ENCODE assay signal across 22 mouse cellular contexts in genomic region chr6:67725611-67726010, GRCm38 (mm10).
DNase-seq lines count a peak whose midpoint lies in the region; ATAC-seq and TF ChIP-seq lines count a peak whose summit lies in the region.
"Had no signal": no experiment of that assay in that cellular context is flagged by ENCODE, and none has a peak within 500 bp of the region (broad histone marks: within the 10 kb centered on the region; RNA-seq: fewer than 3 reads in every experiment).

No protein-coding gene starts in this region.

- H3K9ac ChIP-seq in midbrain, embryonic 15.5 days, result no peak overlapping the region
- H3K9ac ChIP-seq in midbrain, embryonic 11.5 days (ENCODE audit: low read length), result no peak overlapping the region
- no peak overlapping the region for H3K9ac ChIP-seq in embryonic facial prominence, embryonic 14.5 days (ENCODE audit: low read depth, low read length)
- H3K9ac ChIP-seq in hindbrain, embryonic 12.5 days, result no peak overlapping the region
- no peak overlapping the region for H3K9ac ChIP-seq in lung, postnatal 0 days (replicated peaks; ENCODE audit: low read depth)
- H3K9ac ChIP-seq: forebrain, postnatal 0 days; hindbrain, embryonic 14.5 days; midbrain, embryonic 12.5 days; neural tube, embryonic 13.5 days had no signal

- no peak for DNase-seq in midbrain, embryonic 11.5 days (ENCODE audit: low spot score, missing footprints)
- DNase-seq in embryo, embryonic 10 days (ENCODE audit: low spot score), result peak; percentile 13
- DNase-seq in embryonic facial prominence, embryonic 14.5 days (ENCODE audit: low spot score), result peak; percentile 30
- DNase-seq in lung, postnatal 0 days (ENCODE audit: low spot score), result no peak
- DNase-seq in thymus, postnatal 14 days, result no peak
- DNase-seq: adrenal gland, postnatal 14 days; B cell, adult 2 months; cerebellum, adult 9-10 months; forebrain, postnatal 0 days; gastrocnemius, postnatal 25 days; kidney, adult 2 months; kidney, postnatal 14 days; thymus, adult 2 months had no signal

- WGBS in midbrain, embryonic 15.5 days, result 65% methylated on average over 1 of the region's 1 CpGs
- WGBS in midbrain, embryonic 11.5 days, result 82% methylated on average over 1 of the region's 1 CpGs
- 20% methylated on average over 1 of the region's 1 CpGs for WGBS in embryonic facial prominence, embryonic 14.5 days
- WGBS in hindbrain, embryonic 12.5 days, result 68% methylated on average over 1 of the region's 1 CpGs
- 73% methylated on average over 1 of the region's 1 CpGs for WGBS in lung, postnatal 0 days

- no peak overlapping the region for H3K27ac ChIP-seq in midbrain, embryonic 15.5 days
- H3K27ac ChIP-seq in midbrain, embryonic 11.5 days (ENCODE audit: low read depth, low read length), result no peak overlapping the region
- H3K27ac ChIP-seq in embryonic facial prominence, embryonic 14.5 days (replicated peaks; ENCODE audit: low read depth, low read length), result no peak overlapping the region
- no peak overlapping the region for H3K27ac ChIP-seq in hindbrain, embryonic 12.5 days
- no peak overlapping the region for H3K27ac ChIP-seq in lung, postnatal 0 days (ENCODE audit: low read length)
- H3K27ac ChIP-seq: forebrain, embryonic 10.5 days; hindbrain, embryonic 14.5 days; layer of hippocampus, adult 2 months; macrophage; midbrain, embryonic 12.5 days; neural tube, embryonic 13.5 days had no signal

- H3K36me3 ChIP-seq in midbrain, embryonic 15.5 days (replicated peaks), result no peaks in the 10 kb centered on the region
- H3K36me3 ChIP-seq in midbrain, embryonic 11.5 days (ENCODE audit: control insufficient read depth, insufficient read depth, low read length), result no peaks in the 10 kb centered on the region
- no peaks in the 10 kb centered on the region for H3K36me3 ChIP-seq in embryonic facial prominence, embryonic 14.5 days (ENCODE audit: control insufficient read depth, insufficient read depth, low read length)
- no peaks in the 10 kb centered on the region for H3K36me3 ChIP-seq in hindbrain, embryonic 12.5 days
- no peaks in the 10 kb centered on the region for H3K36me3 ChIP-seq in lung, postnatal 0 days (ENCODE audit: insufficient read depth, low read length)
- H3K36me3 ChIP-seq: forebrain, embryonic 10.5 days; midbrain, embryonic 12.5 days; neural tube, embryonic 13.5 days had no signal

- H3K4me3 ChIP-seq in midbrain, embryonic 15.5 days, result no peak overlapping the region
- no peak overlapping the region for H3K4me3 ChIP-seq in midbrain, embryonic 11.5 days (ENCODE audit: low read depth, low read length)
- no peak overlapping the region for H3K4me3 ChIP-seq in embryonic facial prominence, embryonic 14.5 days (ENCODE audit: low read depth, low read length)
- no peak overlapping the region for H3K4me3 ChIP-seq in hindbrain, embryonic 12.5 days
- no peak overlapping the region for H3K4me3 ChIP-seq in lung, postnatal 0 days (ENCODE audit: low read depth, low read length)
- H3K4me3 ChIP-seq: forebrain, embryonic 10.5 days; layer of hippocampus, adult 2 months; midbrain, embryonic 12.5 days; neural tube, embryonic 13.5 days had no signal

- no peaks in the 10 kb centered on the region for H3K9me3 ChIP-seq in midbrain, embryonic 15.5 days
- no peaks in the 10 kb centered on the region for H3K9me3 ChIP-seq in midbrain, embryonic 11.5 days (ENCODE audit: control insufficient read depth, low read length)
- no peaks in the 10 kb centered on the region for H3K9me3 ChIP-seq in embryonic facial prominence, embryonic 14.5 days (ENCODE audit: control insufficient read depth, low read length)
- H3K9me3 ChIP-seq in hindbrain, embryonic 12.5 days (replicated peaks), result no peaks in the 10 kb centered on the region
- H3K9me3 ChIP-seq in lung, postnatal 0 days (ENCODE audit: low read length), result no peaks in the 10 kb centered on the region
- H3K9me3 ChIP-seq: forebrain, embryonic 10.5 days; midbrain, embryonic 12.5 days; neural tube, embryonic 13.5 days had no signal

- no peaks in the 10 kb centered on the region for H3K4me1 ChIP-seq in midbrain, embryonic 15.5 days
- no peaks in the 10 kb centered on the region for H3K4me1 ChIP-seq in midbrain, embryonic 11.5 days (ENCODE audit: control insufficient read depth, insufficient read depth, low read length)
- H3K4me1 ChIP-seq in embryonic facial prominence, embryonic 14.5 days (ENCODE audit: control insufficient read depth, insufficient read depth, low read length), result no peaks in the 10 kb centered on the region
- no peaks in the 10 kb centered on the region for H3K4me1 ChIP-seq in hindbrain, embryonic 12.5 days
- no peaks in the 10 kb centered on the region for H3K4me1 ChIP-seq in lung, postnatal 0 days (ENCODE audit: insufficient read depth, low read depth, low read length)
- H3K4me1 ChIP-seq: forebrain, embryonic 10.5 days; midbrain, embryonic 12.5 days; neural tube, embryonic 13.5 days had no signal

- H3K4me2 ChIP-seq in midbrain, embryonic 15.5 days, result no peak overlapping the region
- H3K4me2 ChIP-seq in midbrain, embryonic 11.5 days, result no peak overlapping the region
- no peak overlapping the region for H3K4me2 ChIP-seq in embryonic facial prominence, embryonic 14.5 days (ENCODE audit: low read depth, low read length)
- H3K4me2 ChIP-seq in hindbrain, embryonic 12.5 days (replicated peaks), result no peak overlapping the region
- no peak overlapping the region for H3K4me2 ChIP-seq in lung, postnatal 0 days (replicated peaks; ENCODE audit: low read depth, low read length)
- H3K4me2 ChIP-seq: hindbrain, embryonic 14.5 days; midbrain, embryonic 12.5 days; neural tube, embryonic 13.5 days had no signal

- no peak for TF ChIP-seq EP300 in lung, postnatal 0 days (IDR thresholded peaks at IDR 0.05)

- H3K27me3 ChIP-seq in midbrain, embryonic 15.5 days (replicated peaks), result no peaks in the 10 kb centered on the region
- H3K27me3 ChIP-seq in midbrain, embryonic 11.5 days (ENCODE audit: control insufficient read depth, insufficient read depth, low read length), result no peaks in the 10 kb centered on the region
- H3K27me3 ChIP-seq in embryonic facial prominence, embryonic 14.5 days (replicated peaks; ENCODE audit: control insufficient read depth, insufficient read depth, low read length), result no peaks in the 10 kb centered on the region
- H3K27me3 ChIP-seq in hindbrain, embryonic 12.5 days, result no peaks in the 10 kb centered on the region
- no peaks in the 10 kb centered on the region for H3K27me3 ChIP-seq in lung, postnatal 0 days (replicated peaks; ENCODE audit: insufficient read depth, low read length)
- H3K27me3 ChIP-seq: midbrain, embryonic 12.5 days; neural tube, embryonic 13.5 days had no signal

- ATAC-seq in midbrain, embryonic 15.5 days (replicated peaks), result peak; percentile 48; the same call in 1 of the 2 replicates
- no peak for ATAC-seq in midbrain, embryonic 11.5 days (ENCODE audit: low FRiP score)
- no peak for ATAC-seq in embryonic facial prominence, embryonic 14.5 days (ENCODE audit: low read depth)
- no peak for ATAC-seq in hindbrain, embryonic 12.5 days (ENCODE audit: low FRiP score)
- ATAC-seq in lung, postnatal 0 days, result no peak
- ATAC-seq: forebrain, postnatal 0 days; inflammation-experienced regulatory T-cells, adult 6 months had no signal

- no peak for TF ChIP-seq CTCF in lung, postnatal 0 days (IDR thresholded peaks at IDR 0.05)

Comparison
In these comparisons a context has a peak if more than half of its experiments do, and no peak if none do; other contexts are left out.
1. DNase-seq: peak in embryo, embryonic 10 days (single experiment) and embryonic facial prominence, embryonic 14.5 days (single experiment); none in midbrain, embryonic 11.5 days (single experiment), lung, postnatal 0 days (single experiment) and thymus, postnatal 14 days (single experiment).